Mouse (Mus musculus): ENCODE results near the gene Plekhj1.

DNA sequence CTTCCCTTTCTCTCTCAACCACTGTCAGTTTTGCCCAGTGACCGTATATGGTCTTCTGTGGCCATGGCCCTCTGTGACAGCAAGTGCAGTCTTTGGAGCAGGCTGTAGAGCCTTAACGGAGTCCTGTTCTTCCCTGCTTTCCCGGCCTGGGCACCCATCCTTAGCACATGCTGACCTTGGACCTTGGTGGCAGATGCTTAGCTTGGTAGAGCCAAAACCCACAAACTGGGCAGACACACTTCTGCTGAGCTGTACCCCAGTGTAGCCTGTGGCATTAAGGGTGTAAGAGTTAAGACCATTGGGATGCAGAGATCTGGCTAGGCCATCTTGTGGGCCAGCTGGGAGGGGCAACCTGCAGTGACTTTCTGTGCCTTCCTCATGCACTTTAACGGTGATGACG is 24.6 kb downstream of the Plekhj1 start:
- TF ChIP-seq CTCF (IDR thresholded peaks at IDR 0.05; ENCODE audit: low read depth, low read length): no peak
- TF ChIP-seq POLR2A (IDR thresholded peaks at IDR 0.05; ENCODE audit: insufficient read depth, low read length): no peak
- no peak for TF ChIP-seq EP300 (IDR thresholded peaks at IDR 0.05; ENCODE audit: insufficient read depth, low read depth, low read length)

Data from ES-Bruce4 (cell line).